Mouse (Mus musculus): Measurements from ENCODE around the gene Fam129a. TPM values are rescaled to one million over a fixed set of nuclear protein-coding genes. Genes with fewer than 3 reads are reported as not detected.

Gene Fam129a
- polyA plus RNA-seq, 1 experiment from 2014 or later = 7.2 TPM

DNA sequence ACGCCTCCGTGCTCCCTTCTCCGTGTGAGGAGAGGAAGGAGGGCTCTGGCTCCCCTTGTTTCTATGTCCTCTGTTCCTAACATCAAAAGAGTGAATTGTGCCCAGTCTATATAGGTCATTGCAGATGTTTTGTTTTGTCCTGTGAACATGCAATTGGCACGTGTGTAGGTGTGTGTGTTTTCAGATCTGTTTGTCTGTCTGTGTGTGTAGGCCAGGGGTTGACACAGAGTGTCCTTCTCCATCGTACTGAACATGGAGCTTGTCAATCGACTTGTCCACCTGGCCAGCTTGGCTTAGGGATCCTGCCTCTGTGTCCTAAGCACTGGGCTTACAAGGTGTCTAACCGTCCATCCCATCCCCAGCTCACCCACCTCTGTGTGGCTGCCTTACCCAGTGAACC lies 140.1 kb downstream of the Fam129a start:
- Histone ChIP-seq H3K4me1 (peaks cover 9% of the 10 kb centered on the region), H3K27me3 (peaks cover 6% of the 10 kb centered on the region; the same call in 1 of the 2 replicates), H3K4me3 (no peak overlapping the region), H3K4me2 (no peak overlapping the region), H3K9me3 (no peaks in the 10 kb centered on the region), H3K9ac (no peak overlapping the region), H3K36me3 (no peaks in the 10 kb centered on the region), H3K27ac (no peak overlapping the region)
- 71% methylated on average over 7 of the region's 7 CpGs for WGBS
- ATAC-seq (ENCODE audit: insufficient number of reproducible peaks, insufficient read depth, low FRiP score, low TSS enrichment, low read depth) = no peak

DNA sequence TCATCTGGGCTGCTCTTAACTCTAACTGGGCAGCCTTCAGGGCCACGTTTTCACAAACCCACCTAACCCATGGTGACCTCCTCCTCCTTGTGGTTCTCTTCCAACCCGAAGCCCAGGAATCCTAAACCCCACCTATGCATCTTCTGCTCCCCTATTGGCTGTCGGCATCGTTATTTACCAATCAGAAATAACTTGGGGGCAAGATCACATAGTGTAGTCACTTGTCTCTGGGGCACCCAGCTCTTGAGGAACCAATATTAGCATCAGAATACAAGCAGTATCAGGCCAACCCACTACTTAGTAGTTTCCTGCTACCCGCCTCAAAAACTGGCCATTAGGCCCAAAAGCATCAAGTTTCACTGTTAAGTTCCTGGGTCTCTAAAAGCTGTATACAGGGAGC lies 141.7 kb downstream of the Fam129a start:
- no peak overlapping the region for H3K27ac ChIP-seq
- H3K9ac ChIP-seq = no peak overlapping the region
- H3K36me3 ChIP-seq = no peaks in the 10 kb centered on the region
- H3K27me3 ChIP-seq = no peaks in the 10 kb centered on the region
- 42% methylated on average over 5 of the region's 5 CpGs for WGBS
- no peak for ATAC-seq (ENCODE audit: insufficient number of reproducible peaks, insufficient read depth, low FRiP score, low TSS enrichment, low read depth)
- no peak overlapping the region for H3K4me3 ChIP-seq
- H3K4me1 ChIP-seq = peaks cover 9% of the 10 kb centered on the region
- no peaks in the 10 kb centered on the region for H3K9me3 ChIP-seq
- H3K4me2 ChIP-seq = no peak overlapping the region

DNA sequence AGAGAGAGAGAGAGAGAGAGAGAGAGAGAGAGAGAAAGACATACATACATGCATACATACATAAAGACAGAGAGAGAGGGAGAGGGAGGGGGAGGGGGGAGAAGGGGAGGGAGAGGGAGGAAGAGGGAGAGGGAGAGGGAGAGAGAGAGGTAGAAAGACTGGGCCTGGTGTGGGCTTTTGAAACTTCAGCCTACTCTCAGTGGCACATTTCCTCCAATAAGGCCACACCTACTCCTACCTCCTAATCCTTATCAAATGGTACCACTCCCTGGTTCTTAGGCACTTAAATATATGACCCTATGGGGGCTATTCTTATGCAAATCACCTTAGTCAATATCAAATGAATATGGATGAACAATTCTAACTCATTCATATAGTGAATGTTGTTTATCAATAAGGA lies 142.6 kb downstream of the Fam129a start:
- Histone ChIP-seq H3K27ac (no peak overlapping the region), H3K4me1 (peaks cover 9% of the 10 kb centered on the region), H3K36me3 (no peaks in the 10 kb centered on the region), H3K9ac (no peak overlapping the region), H3K4me3 (no peak overlapping the region), H3K4me2 (no peak overlapping the region), H3K9me3 (no peaks in the 10 kb centered on the region), H3K27me3 (no peaks in the 10 kb centered on the region)
- ATAC-seq (ENCODE audit: insufficient number of reproducible peaks, insufficient read depth, low FRiP score, low TSS enrichment, low read depth) = no peak

DNA sequence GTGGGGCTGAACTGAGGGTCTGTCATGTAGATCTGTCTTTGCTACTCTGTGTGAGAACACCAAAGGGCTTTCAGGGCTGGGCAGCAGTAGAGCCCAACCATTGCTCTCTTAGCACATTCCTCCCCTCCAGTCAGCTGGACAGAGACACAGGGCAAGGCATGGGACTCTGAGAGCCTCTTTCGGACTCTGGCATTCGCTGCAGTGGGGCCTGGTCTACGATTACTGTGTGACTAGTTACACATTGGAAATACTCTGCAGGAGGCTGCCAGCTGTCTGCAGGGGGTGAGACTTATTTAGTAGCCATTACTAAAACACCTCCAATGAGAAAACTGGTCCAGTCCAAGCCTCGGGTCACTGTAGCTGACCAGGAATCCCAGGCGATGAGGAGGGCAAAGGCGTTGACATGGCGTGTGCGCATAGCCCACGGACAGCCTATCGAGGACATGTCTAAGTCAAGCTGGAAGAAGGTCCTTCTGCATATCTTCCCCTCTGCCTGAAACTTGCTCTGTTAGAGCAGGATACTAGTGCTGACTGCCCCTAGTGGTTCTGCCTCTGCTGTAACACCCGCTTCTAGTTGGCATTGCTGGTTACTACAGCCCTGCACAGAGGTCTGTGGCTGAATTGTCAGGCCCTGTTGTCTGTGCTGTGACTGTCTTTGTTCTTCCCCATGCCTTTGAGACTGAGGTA lies 145.2 kb downstream of the Fam129a start:
- Histone ChIP-seq H3K36me3 (no peaks in the 10 kb centered on the region), H3K4me3 (no peak overlapping the region), H3K9ac (no peak overlapping the region), H3K4me1 (no peaks in the 10 kb centered on the region), H3K27ac (no peak overlapping the region), H3K4me2 (no peak overlapping the region), H3K9me3 (no peaks in the 10 kb centered on the region), H3K27me3 (no peaks in the 10 kb centered on the region)
- ATAC-seq (ENCODE audit: insufficient number of reproducible peaks, insufficient read depth, low FRiP score, low TSS enrichment, low read depth) = no peak
- WGBS = 84% methylated on average over 11 of the region's 11 CpGs

DNA sequence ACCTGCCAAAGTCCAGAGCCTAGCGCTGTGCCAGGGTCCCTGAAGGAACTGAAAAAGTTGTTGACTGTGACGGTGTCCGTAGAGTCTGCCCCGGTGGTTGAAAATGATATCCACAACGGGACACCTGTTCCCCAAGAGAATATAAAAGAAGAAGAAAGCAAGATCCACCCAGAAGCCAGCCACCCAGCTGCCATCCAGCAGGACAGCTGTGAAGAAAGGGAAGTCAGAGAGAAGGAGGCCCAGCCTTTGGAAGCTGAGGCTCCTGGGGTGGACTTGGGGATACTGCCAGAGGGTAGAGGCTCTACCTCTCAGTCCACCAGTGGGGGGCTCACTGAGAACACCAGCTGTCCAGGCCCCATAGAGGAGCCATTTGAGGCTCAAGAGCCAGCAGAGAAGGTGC lies 146.6 kb downstream of the Fam129a start:
- H3K4me2 ChIP-seq = no peak overlapping the region
- H3K4me1 ChIP-seq = no peaks in the 10 kb centered on the region
- WGBS = 86% methylated on average over 5 of the region's 5 CpGs
- H3K36me3 ChIP-seq = no peaks in the 10 kb centered on the region
- ATAC-seq (ENCODE audit: insufficient number of reproducible peaks, insufficient read depth, low FRiP score, low TSS enrichment, low read depth) = no peak
- no peak overlapping the region for H3K4me3 ChIP-seq
- no peak overlapping the region for H3K9ac ChIP-seq
- H3K9me3 ChIP-seq = no peaks in the 10 kb centered on the region
- no peaks in the 10 kb centered on the region for H3K27me3 ChIP-seq
- H3K27ac ChIP-seq = no peak overlapping the region

DNA sequence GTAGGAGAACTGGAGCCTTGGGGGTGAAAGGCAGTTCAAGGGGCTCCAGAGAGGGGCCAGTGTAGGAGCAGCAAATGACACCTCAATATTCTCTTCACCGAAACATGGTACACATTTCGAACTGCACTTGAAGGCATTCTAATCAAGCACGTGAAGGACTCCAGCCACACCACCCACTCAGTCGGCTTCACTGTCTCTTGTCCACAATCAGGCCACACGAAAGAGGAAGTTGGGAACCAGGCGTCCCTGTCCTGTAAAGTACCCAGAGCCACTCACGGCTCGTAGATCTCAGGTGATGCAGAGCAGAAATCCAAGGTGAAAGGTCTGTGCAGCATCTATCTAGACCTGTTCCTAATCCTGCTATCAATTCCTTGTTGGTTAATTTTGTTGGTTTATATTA lies 147.6 kb downstream of the Fam129a start:
- Histone ChIP-seq H3K36me3 (no peaks in the 10 kb centered on the region), H3K9me3 (no peaks in the 10 kb centered on the region), H3K27ac (no peak overlapping the region), H3K4me3 (no peak overlapping the region), H3K27me3 (no peaks in the 10 kb centered on the region), H3K4me1 (no peaks in the 10 kb centered on the region), H3K9ac (no peak overlapping the region), H3K4me2 (no peak overlapping the region)
- ATAC-seq (ENCODE audit: insufficient number of reproducible peaks, insufficient read depth, low FRiP score, low TSS enrichment, low read depth) = no peak
- 86% methylated on average over 8 of the region's 8 CpGs for WGBS

DNA sequence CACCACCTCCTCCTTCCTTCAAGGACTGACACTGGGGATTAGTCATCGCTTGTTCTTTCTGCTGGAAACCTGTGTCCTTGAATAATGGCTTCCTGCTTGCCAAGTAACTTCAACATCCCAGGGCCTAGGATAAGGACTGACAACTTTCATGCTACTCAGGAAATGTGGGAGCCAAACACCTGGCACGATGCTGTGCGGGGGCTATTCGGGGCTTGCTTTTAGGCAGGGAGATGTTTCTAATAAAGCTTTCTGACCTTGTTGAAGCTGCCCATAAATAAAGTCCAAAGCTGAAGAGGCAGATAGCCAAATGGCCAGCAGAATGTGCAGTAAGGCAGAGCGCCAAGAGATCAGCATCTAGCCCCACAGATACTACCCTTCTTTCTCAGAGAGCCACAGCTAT lies 148.9 kb downstream of the Fam129a start:
- WGBS = 84% methylated on average over 5 of the region's 5 CpGs

DNA sequence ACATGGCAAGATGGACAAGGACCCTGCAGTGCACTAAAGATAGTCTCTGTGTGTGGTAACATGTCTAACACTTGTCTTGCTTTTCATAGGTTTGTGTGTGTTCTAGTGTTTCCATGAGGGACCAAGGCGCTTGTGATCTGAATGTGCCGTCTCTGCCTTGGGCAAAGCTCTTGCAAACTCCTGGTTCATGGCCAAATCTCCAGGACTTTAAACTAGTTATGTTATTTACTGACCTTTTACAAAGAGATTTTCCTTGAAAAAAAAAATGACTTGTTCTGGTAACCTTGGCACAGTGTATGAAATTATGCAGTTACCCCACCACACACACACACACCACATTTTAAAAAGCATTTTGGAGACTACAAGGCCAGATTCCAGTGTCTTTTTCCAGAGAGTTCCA lies 149.6 kb downstream of the Fam129a start:
- Histone ChIP-seq H3K27ac (no peak overlapping the region), H3K4me3 (no peak overlapping the region), H3K9ac (no peak overlapping the region), H3K27me3 (no peaks in the 10 kb centered on the region), H3K36me3 (no peaks in the 10 kb centered on the region), H3K4me1 (no peaks in the 10 kb centered on the region), H3K4me2 (no peak overlapping the region), H3K9me3 (no peaks in the 10 kb centered on the region)
- no peak for ATAC-seq (ENCODE audit: insufficient number of reproducible peaks, insufficient read depth, low FRiP score, low TSS enrichment, low read depth)
- 75% methylated on average over 2 of the region's 2 CpGs for WGBS

More for the DNA sequence above, 148.9 kb downstream of the Fam129a start:
- H3K4me1 ChIP-seq = no peaks in the 10 kb centered on the region
- no peak overlapping the region for H3K4me3 ChIP-seq
- no peak overlapping the region for H3K27ac ChIP-seq
- H3K4me2 ChIP-seq = no peak overlapping the region
- no peaks in the 10 kb centered on the region for H3K9me3 ChIP-seq
- no peak overlapping the region for H3K9ac ChIP-seq
- no peaks in the 10 kb centered on the region for H3K27me3 ChIP-seq
- ATAC-seq (ENCODE audit: insufficient number of reproducible peaks, insufficient read depth, low FRiP score, low TSS enrichment, low read depth) = no peak
- no peaks in the 10 kb centered on the region for H3K36me3 ChIP-seq

DNA sequence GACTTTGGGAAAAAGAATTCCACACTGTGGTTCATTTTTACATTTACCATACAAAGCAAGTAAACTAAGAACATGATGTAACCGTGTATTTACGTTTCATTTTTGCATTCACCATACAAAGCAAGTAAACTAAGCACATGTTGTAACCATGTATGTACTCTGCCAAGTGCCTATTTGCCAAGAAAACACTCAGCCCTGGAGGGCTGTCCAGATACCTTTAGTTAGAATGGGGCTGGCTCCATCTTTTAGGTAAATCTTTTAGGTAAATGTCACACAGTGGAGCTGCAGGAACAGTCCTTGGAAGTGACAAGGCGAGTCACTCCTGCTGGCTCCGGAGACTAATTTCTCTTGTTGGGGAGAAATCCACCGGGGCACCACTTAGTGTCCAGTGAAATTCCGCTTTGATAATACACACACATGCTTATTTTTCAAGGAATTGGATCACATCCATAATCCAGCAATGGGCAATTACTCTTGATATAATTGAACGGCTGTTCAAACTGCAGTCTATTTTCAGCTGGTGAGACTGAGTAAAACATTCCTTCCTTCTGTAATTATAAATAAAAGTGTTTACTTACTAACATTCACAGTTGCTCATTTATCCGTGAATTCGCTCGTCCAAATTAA lies 150.5 kb downstream of the Fam129a start:
- no peak overlapping the region for H3K4me2 ChIP-seq
- no peak overlapping the region for H3K4me3 ChIP-seq
- no peaks in the 10 kb centered on the region for H3K9me3 ChIP-seq
- H3K27me3 ChIP-seq = no peaks in the 10 kb centered on the region
- no peaks in the 10 kb centered on the region for H3K4me1 ChIP-seq
- no peak overlapping the region for H3K27ac ChIP-seq
- WGBS = 74% methylated on average over 10 of the region's 10 CpGs
- ATAC-seq (ENCODE audit: insufficient number of reproducible peaks, insufficient read depth, low FRiP score, low TSS enrichment, low read depth) = no peak
- no peaks in the 10 kb centered on the region for H3K36me3 ChIP-seq
- no peak overlapping the region for H3K9ac ChIP-seq

DNA sequence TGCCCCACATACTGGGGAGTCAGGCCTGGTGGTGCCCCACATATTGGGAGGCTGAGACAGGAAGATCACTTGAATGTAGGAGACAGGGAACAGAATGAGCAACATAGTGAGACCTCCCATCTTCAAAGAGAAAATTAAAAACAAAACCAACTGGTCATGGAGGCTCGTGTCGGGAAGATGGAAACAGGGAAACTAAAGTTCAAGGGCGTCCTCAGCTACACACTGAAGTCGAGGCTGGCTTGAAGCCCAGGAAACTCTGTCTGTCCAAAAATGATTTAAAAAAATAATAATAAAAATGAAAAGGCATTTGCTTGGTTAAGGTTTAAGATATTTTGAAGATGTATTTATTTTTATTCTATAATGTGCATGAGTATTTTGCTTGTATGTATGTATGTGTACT lies 152.8 kb downstream of the Fam129a start:
- Histone ChIP-seq H3K4me3 (no peak overlapping the region), H3K4me2 (no peak overlapping the region), H3K27me3 (no peaks in the 10 kb centered on the region), H3K36me3 (no peaks in the 10 kb centered on the region), H3K9ac (no peak overlapping the region), H3K4me1 (no peaks in the 10 kb centered on the region), H3K27ac (no peak overlapping the region), H3K9me3 (no peaks in the 10 kb centered on the region)
- ATAC-seq (ENCODE audit: insufficient number of reproducible peaks, insufficient read depth, low FRiP score, low TSS enrichment, low read depth) = no peak
- 81% methylated on average over 4 of the region's 4 CpGs for WGBS

DNA sequence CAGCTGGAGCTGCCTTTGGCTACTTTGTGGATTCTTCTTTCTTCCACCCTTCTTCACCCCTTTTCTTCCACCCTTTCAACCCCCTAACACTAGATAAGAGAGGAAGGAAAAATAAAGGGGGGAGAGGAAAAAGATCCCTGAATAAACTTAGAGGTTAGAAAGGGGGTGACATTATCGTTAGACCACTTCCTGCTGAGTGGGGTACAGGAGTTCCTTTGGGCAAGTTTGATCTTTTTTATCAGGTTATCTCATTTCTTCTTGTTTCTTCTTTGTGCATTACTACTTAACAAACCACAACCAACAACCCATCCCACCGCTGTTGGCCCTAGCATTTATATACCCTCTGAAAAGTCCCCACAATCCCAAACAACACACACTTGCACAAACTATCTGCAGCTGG lies 154.6 kb downstream of the Fam129a start:
- Histone ChIP-seq H3K4me3 (no peak overlapping the region), H3K4me1 (no peaks in the 10 kb centered on the region), H3K27ac (no peak overlapping the region), H3K4me2 (no peak overlapping the region), H3K9ac (no peak overlapping the region), H3K27me3 (no peaks in the 10 kb centered on the region), H3K9me3 (no peaks in the 10 kb centered on the region), H3K36me3 (no peaks in the 10 kb centered on the region)
- 62% methylated on average over 2 of the region's 2 CpGs for WGBS
- ATAC-seq (ENCODE audit: insufficient number of reproducible peaks, insufficient read depth, low FRiP score, low TSS enrichment, low read depth) = no peak

DNA sequence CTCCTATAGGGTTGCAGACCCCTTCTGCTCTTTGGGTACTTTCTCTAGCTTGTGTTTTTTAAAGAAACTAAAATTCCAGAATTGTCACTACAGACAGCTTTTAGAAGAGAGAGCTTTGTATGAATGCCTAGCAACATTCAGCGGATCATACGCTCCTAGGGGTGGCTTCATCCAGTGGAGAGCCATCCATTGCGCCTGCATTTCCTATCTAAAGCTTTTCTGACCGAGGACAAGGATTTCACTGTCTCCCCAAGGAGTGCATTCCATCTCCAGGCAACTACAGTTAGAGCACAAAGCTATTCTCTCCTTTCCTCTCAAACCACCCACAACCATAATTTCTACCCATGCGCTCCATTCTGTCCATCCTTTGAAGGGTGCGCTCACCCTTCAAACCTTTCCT lies 155.4 kb downstream of the Fam129a start:
- no peak overlapping the region for H3K27ac ChIP-seq
- ATAC-seq (ENCODE audit: insufficient number of reproducible peaks, insufficient read depth, low FRiP score, low TSS enrichment, low read depth) = no peak
- no peaks in the 10 kb centered on the region for H3K9me3 ChIP-seq
- H3K9ac ChIP-seq = no peak overlapping the region
- no peaks in the 10 kb centered on the region for H3K27me3 ChIP-seq
- H3K36me3 ChIP-seq = no peaks in the 10 kb centered on the region
- WGBS = 78% methylated on average over 6 of the region's 6 CpGs
- no peaks in the 10 kb centered on the region for H3K4me1 ChIP-seq
- no peak overlapping the region for H3K4me3 ChIP-seq
- H3K4me2 ChIP-seq = no peak overlapping the region
